Mouse (Mus musculus): ENCODE measurements around the gene Lbr.

DNA sequence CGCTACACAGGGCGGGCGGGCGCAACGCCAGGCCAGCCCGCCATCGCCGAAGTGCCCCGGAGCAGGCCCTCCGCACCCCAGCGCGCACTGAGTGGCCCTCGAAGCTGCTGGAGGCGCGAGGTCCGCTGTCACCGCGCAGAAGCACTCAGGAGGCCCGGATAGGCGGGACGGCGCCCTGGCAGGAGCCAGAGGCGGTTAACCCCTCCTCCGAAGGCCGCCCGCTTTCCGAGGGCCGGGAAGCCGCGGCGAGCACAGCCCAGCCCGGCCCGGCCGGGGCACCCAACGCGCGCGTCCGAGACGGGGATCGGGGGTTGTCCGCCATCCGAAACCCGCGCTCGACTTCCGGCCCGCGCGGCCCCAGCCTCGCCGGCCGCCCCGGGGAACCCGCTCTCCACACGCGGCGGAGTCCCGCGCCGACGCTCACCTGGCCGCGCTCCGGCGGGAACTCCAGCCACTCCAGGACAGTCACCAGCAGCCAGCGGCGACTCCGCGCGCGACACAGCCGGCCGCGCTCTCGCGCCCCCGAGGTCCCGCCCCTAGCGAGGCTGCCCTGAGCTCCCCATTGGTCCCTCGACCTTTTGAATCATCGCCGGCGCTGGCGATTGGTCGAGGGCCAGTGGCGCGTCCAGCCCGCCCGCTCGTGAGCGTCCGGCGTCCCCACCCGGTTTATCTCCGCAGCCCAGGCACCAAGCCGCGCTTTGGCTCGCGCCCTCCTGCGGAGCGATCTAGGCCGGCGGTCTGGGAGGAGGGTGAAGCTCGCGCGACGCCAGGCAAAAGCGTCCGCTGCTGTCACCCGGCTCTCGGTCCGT is 778 bp downstream of the Lbr start:
- TF ChIP-seq CTCF (IDR thresholded peaks at IDR 0.05; ENCODE audit: borderline replicate concordance, insufficient read depth, low read depth, low read length), result no peak
- TF ChIP-seq POLR2A (IDR thresholded peaks at IDR 0.05; ENCODE audit: borderline replicate concordance, insufficient read depth, low read length), result peak; percentile 81

Measured in cerebellum, adult 2 months (tissue).